Mouse (Mus musculus) testis, adult 2 months (tissue): ENCODE measurements around the gene B4galt1. TPM values are rescaled to one million over a fixed set of nuclear protein-coding genes. Genes with fewer than 3 reads are reported as not detected.

Source experiments
- H3K27ac ChIP-seq: fragments of 200-500 bp; 2 replicates; pipeline ENCODE4 v1.5.1; 2012; ENCODE audit warnings: low read depth, low read length; ENCODE audit not compliant: control insufficient read depth, insufficient read depth
- H3K27me3 ChIP-seq: fragments of 200-500 bp; 2 replicates; pipeline ENCODE4 v1.6.1; 2012; ENCODE audit warnings: mild to moderate bottlenecking, low read length, moderate library complexity; ENCODE audit not compliant: control insufficient read depth, insufficient read depth
- H3K36me3 ChIP-seq: fragments of 200-500 bp; 2 replicates; pipeline ENCODE4 v1.6.1; 2012; ENCODE audit warnings: mild to moderate bottlenecking, low read length; ENCODE audit not compliant: control insufficient read depth, insufficient read depth
- H3K4me1 ChIP-seq: fragments of 200-500 bp; 2 replicates; pipeline ENCODE4 v1.6.1; 2012; ENCODE audit warnings: low read length; ENCODE audit not compliant: control insufficient read depth, insufficient read depth
- H3K4me3 ChIP-seq: fragments of 200-500 bp; 2 replicates; pipeline ENCODE4 v1.5.1; 2012; ENCODE audit warnings: low read depth, mild to moderate bottlenecking, low read length, moderate library complexity, mixed read lengths; ENCODE audit not compliant: control insufficient read depth
- CTCF ChIP-seq: fragments of 200-500 bp; IDR thresholded peaks from 2 replicates; pipeline ENCODE4 v1.5.1; 2012; ENCODE audit warnings: low read depth, mild to moderate bottlenecking, inconsistent platforms, low read length, moderate library complexity; ENCODE audit not compliant: control insufficient read depth, insufficient read depth, insufficient replicate concordance
- POLR2A ChIP-seq: fragments of 200-500 bp; IDR thresholded peaks from 2 replicates; pipeline ENCODE4 v1.6.1; 2012; ENCODE audit warnings: low read depth, mild to moderate bottlenecking, inconsistent platforms, low read length, moderate library complexity; ENCODE audit not compliant: control insufficient read depth
- polyA plus RNA-seq: library from polyadenylated mRNA; depleted of rRNA; stranded (reverse); fragments of >200 nt; gene quantifications from 2 replicates; pipeline ENCODE4 v1.2.3, GENCODE M21; 2012; rRNA removed

B4galt1 gene
- polyA plus RNA-seq, 1 experiment = 10.3 TPM

- Histone ChIP-seq H3K27ac (no peak overlapping the region), H3K4me1 (peaks cover 12% of the 10 kb centered on the region), H3K36me3 (no peaks in the 10 kb centered on the region), H3K27me3 (no peaks in the 10 kb centered on the region), H3K4me3 (no peak overlapping the region)
- no peak for TF ChIP-seq POLR2A
- peak; percentile 75; the same call in 1 of the 2 replicates for TF ChIP-seq CTCF
Measured at GRCm38 (mm10) chr4:40774279-40775259, 79.2 kb downstream of the B4galt1 start.

- H3K4me3 ChIP-seq = no peak overlapping the region
- TF ChIP-seq CTCF (no peak), POLR2A (no peak)
- H3K27ac ChIP-seq = no peak overlapping the region
- no peaks in the 10 kb centered on the region for H3K27me3 ChIP-seq
- H3K4me1 ChIP-seq = peaks cover 3% of the 10 kb centered on the region; the same call in 1 of the 2 replicates
- no peaks in the 10 kb centered on the region for H3K36me3 ChIP-seq
Measured at GRCm38 (mm10) chr4:40759876-40760275, 93.9 kb downstream of the B4galt1 start.

GRCm38 (mm10) chr4:40757780-40758420, 95.9 kb downstream of the B4galt1 start, which contains the start of gene Smu1:
Gene Smu1 (minus strand): TSS chr4:40757923.
- H3K27me3 ChIP-seq = no peaks in the 10 kb centered on the region

GRCm38 (mm10) chr4:40757157-40757779, 96.5 kb downstream of the B4galt1 start:
- peak overlapping the region; percentile 73 for H3K27ac ChIP-seq
- TF ChIP-seq CTCF (no peak), POLR2A (no peak)
- no peaks in the 10 kb centered on the region for H3K27me3 ChIP-seq
- peaks cover 3% of the 10 kb centered on the region; the same call in 1 of the 2 replicates for H3K4me1 ChIP-seq
- H3K36me3 ChIP-seq = peaks cover 2% of the 10 kb centered on the region; the same call in 1 of the 2 replicates
- H3K4me3 ChIP-seq = peak overlapping the region; percentile 98

More at GRCm38 (mm10) chr4:40757780-40758420, 95.9 kb downstream of the B4galt1 start, which contains the start of gene Smu1:
- Histone ChIP-seq H3K36me3 (no peaks in the 10 kb centered on the region; the same call in 1 of the 2 replicates), H3K4me3 (peak within 1 kb of the TSS; percentile 98), H3K4me1 (peaks cover 3% of the 10 kb centered on the region; the same call in 1 of the 2 replicates), H3K27ac (peak within 1 kb of the TSS; percentile 73)
- TF ChIP-seq POLR2A (peak; percentile 92), CTCF (no peak)

Other genes with a start within 250 kb of the B4galt1 start
- gene Aptx, start 150.8 kb downstream of the B4galt1 start, polyA plus RNA-seq = 95.8 and 98.7 TPM in 2 replicates
- gene Dnaja1, start 131.9 kb downstream of the B4galt1 start, polyA plus RNA-seq = 16.7 and 22.3 TPM in 2 replicates
- 20.1 and 23.7 TPM in 2 replicates for gene Smu1, start 96.1 kb downstream of the B4galt1 start, polyA plus RNA-seq
- gene Spink4, start 66.0 kb upstream of the B4galt1 start, polyA plus RNA-seq = 5.1 and 11.1 TPM in 2 replicates
- 229 and 254 TPM in 2 replicates for gene Bag1, start 94.3 kb upstream of the B4galt1 start, polyA plus RNA-seq
- gene Chmp5, start 94.4 kb upstream of the B4galt1 start, polyA plus RNA-seq = 18.0 and 19.0 TPM in 2 replicates
- 28.2 and 29.5 TPM in 2 replicates for gene Nfx1, start 116.9 kb upstream of the B4galt1 start, polyA plus RNA-seq
- 174 and 180 TPM in 2 replicates for gene Aqp7, start 194.1 kb upstream of the B4galt1 start, polyA plus RNA-seq
- 5.2 and 6.7 TPM in 2 replicates for gene Aqp3, start 244.2 kb upstream of the B4galt1 start, polyA plus RNA-seq